Mouse (Mus musculus) lung, embryonic 16.5 days (tissue): ENCODE results near the gene Cyp2d34. TPM values are rescaled to one million over a fixed set of nuclear protein-coding genes. Genes with fewer than 3 reads are reported as not detected.

Experiments
- ATAC-seq: fragments of 200-750 bp; cut with Nextera tagmentation; 2 replicates; pipeline ENCODE4 v1.8.0; 2017; ENCODE audit warnings: low read depth, mild to moderate bottlenecking, moderate library complexity
- H3K27ac ChIP-seq: fragments of 300-500 bp; sonication (generic); 2 replicates; pipeline ENCODE4 v1.5.1; 2014; ENCODE audit warnings: mild to moderate bottlenecking, control low read depth, low read length
- H3K27me3 ChIP-seq: fragments of 300-500 bp; sonication (generic); 2 replicates; pipeline ENCODE4 v1.6.1; 2014; ENCODE audit warnings: low read depth, low read length, mixed read lengths; ENCODE audit not compliant: control insufficient read depth, insufficient read depth
- H3K36me3 ChIP-seq: fragments of 300-500 bp; sonication (generic); 2 replicates; pipeline ENCODE4 v1.6.1; 2014; ENCODE audit warnings: low read length; ENCODE audit not compliant: control insufficient read depth, insufficient read depth
- H3K4me1 ChIP-seq: fragments of 300-500 bp; sonication (generic); replicated peaks from 2 replicates; pipeline ENCODE4 v1.6.1; 2014; ENCODE audit warnings: low read length, mixed read lengths; ENCODE audit not compliant: control insufficient read depth, insufficient read depth
- H3K4me2 ChIP-seq: fragments of 300-500 bp; sonication (generic); 2 replicates; pipeline ENCODE4 v1.6.1; 2014; ENCODE audit warnings: low read depth, low read length, control low read depth
- H3K4me3 ChIP-seq: fragments of 300-500 bp; sonication (generic); 2 replicates; pipeline ENCODE4 v1.5.1; 2014; ENCODE audit warnings: mild to moderate bottlenecking, low read length, control low read depth
- H3K9ac ChIP-seq: fragments of 300-500 bp; sonication (generic); 2 replicates; pipeline ENCODE4 v1.6.1; 2014; ENCODE audit warnings: low read length, control low read depth
- H3K9me3 ChIP-seq: fragments of 300-500 bp; sonication (generic); 2 replicates; pipeline ENCODE4 v1.6.1; 2016; ENCODE audit warnings: low read length; ENCODE audit not compliant: control insufficient read depth
- WGBS: fragments of 180-500 bp; shearing (Covaris S2); extraction: QIAGEN DNeasy Blood & Tissue Kit; methylation state at CpG from one replicate; pipeline ENCODE4 v1.1.7; 2014; 5-methylcytosine and 5-hydroxymethylcytosine counted together
- polyA plus RNA-seq: library from polyadenylated mRNA; unstranded; fragments of >200 nt; fragmentation: Nextera tagmentation; extraction: Ambion mirVana; gene quantifications from 2 replicates; pipeline ENCODE4 v1.2.1, GENCODE M21; 2015

Gene Cyp2d34
- not detected in 2 replicates for polyA plus RNA-seq

DNA sequence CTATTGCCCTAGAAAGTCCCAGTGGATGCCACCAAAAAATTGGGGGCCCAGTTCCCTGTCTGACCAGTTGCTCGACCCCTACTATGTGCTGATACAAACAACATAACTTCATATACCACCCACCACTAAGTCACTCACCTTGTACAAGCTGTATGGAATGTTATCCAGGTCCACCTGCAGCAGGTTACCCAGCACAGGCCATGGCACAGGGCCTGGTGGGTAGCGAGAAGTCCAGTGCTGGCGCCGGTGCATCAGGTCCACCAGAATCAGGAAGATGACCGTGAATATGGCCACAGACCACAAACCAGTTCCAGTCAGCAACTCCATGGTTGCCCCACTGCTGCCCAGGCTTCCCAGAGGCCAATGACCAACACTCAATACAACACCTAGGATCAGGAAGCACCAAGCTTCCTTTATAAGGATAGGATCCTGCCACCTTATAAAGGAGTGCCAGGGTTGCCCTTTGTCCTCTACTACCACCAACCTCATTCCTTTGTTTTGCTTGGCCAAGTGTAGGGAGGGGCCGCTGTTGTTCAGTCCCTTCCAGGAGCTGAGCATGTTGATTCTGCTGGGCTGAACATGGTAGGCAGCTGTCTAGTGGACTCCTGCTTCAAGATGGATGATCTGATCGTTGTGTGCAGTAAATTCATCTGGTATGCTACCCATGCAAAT lies at the start of gene Cyp2d34:
TSS of gene Cyp2d34 (minus strand) at position 416 of the 672 bp plus-strand sequence.
- no peaks in the 10 kb centered on the region for H3K36me3 ChIP-seq
- no peak for ATAC-seq
- no peaks in the 10 kb centered on the region for H3K4me1 ChIP-seq
- WGBS, result 84% methylated on average over 7 of the region's 7 CpGs
- no peak within 1 kb of the TSS for H3K4me2 ChIP-seq
- H3K27ac ChIP-seq, result no peak within 1 kb of the TSS
- H3K9me3 ChIP-seq, result no peaks in the 10 kb centered on the region
- H3K9ac ChIP-seq, result no peak within 1 kb of the TSS
- no peak within 1 kb of the TSS for H3K4me3 ChIP-seq
- no peaks in the 10 kb centered on the region for H3K27me3 ChIP-seq

DNA sequence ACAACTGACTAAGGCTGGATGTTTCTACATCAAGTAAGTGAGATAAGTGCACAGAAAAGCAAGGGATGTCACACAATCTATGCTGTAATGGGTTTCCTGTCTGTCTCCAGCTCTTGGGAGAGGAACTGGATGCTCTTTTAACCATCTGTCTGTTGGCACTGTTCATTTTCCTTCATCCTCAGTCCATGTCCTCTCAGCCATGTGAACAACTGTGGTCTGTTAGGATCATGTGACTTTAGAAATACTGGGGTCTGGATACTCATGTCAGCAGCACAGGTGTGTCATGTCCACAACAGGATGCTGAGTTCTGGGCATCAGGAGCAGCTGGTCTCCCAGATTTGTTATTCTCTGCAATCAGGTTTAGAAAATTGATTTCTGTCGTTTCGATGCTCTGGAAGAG lies 35.6 kb upstream of the Cyp2d34 start:
- Histone ChIP-seq H3K4me2 (no peak overlapping the region), H3K9me3 (no peaks in the 10 kb centered on the region), H3K27me3 (no peaks in the 10 kb centered on the region), H3K4me3 (no peak overlapping the region), H3K9ac (no peak overlapping the region), H3K36me3 (no peaks in the 10 kb centered on the region), H3K27ac (no peak overlapping the region), H3K4me1 (no peaks in the 10 kb centered on the region)
- ATAC-seq, result no peak
- 44% methylated on average over 2 of the region's 2 CpGs for WGBS

DNA sequence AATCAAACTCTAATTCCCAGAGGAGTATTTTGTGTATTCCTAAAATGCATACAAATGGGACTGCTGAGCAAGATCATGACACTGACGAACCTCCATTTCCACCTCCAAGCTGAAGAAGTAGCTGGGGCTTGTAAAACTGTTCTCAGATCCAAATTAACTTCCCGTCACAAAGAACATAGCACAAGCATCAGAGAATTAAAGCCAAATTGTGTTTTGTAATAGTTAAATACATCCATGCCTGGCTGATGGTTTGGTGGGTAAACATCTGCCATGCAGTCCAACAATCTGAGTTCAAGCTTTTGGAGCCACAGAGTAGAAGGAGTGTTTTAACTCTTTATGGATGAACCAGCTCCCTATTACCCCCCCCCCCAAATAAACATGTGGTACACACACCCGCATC lies 23.6 kb upstream of the Cyp2d34 start:
- Histone ChIP-seq H3K27ac (no peak overlapping the region), H3K4me1 (no peaks in the 10 kb centered on the region), H3K36me3 (no peaks in the 10 kb centered on the region), H3K4me2 (no peak overlapping the region), H3K9ac (no peak overlapping the region), H3K9me3 (no peaks in the 10 kb centered on the region), H3K4me3 (no peak overlapping the region), H3K27me3 (no peaks in the 10 kb centered on the region)
- ATAC-seq, result no peak
- 75% methylated on average over 3 of the region's 3 CpGs for WGBS

DNA sequence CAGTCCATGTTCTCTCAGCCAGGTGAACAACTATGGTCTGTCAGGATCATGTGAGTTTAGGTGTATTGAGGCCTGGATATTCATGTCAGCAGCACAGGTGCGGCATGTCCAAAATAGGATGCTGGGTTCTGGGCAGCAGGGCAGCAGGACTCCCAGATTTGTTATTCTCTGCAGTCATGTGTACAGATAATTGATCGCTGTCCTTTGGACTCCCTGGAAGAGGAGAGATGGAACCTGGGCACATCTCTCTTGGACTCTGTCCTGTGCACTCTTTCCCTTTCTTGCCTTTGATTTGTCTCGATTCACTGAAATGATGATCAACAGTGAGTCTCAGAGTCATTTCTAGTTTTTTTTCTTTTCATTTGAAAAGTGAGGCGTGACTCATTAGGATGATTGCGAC lies 23.0 kb upstream of the Cyp2d34 start:
- no peak for ATAC-seq
- 87% methylated on average over 5 of the region's 5 CpGs for WGBS

GRCm38 (mm10) chr15:82642771-82643170 lies 22.0 kb upstream of the Cyp2d34 start:
- no peak overlapping the region for H3K27ac ChIP-seq
- H3K9ac ChIP-seq, result no peak overlapping the region
- no peaks in the 10 kb centered on the region for H3K27me3 ChIP-seq
- ATAC-seq, result no peak
- H3K4me1 ChIP-seq, result no peaks in the 10 kb centered on the region
- no peak overlapping the region for H3K4me3 ChIP-seq
- no peaks in the 10 kb centered on the region for H3K9me3 ChIP-seq
- no peaks in the 10 kb centered on the region for H3K36me3 ChIP-seq
- 72% methylated on average over 3 of the region's 3 CpGs for WGBS
- H3K4me2 ChIP-seq, result no peak overlapping the region

More for the DNA sequence above, 23.0 kb upstream of the Cyp2d34 start:
- Histone ChIP-seq H3K9me3 (no peaks in the 10 kb centered on the region), H3K4me1 (no peaks in the 10 kb centered on the region), H3K4me2 (no peak overlapping the region), H3K9ac (no peak overlapping the region), H3K27me3 (no peaks in the 10 kb centered on the region), H3K36me3 (no peaks in the 10 kb centered on the region), H3K27ac (no peak overlapping the region), H3K4me3 (no peak overlapping the region)

DNA sequence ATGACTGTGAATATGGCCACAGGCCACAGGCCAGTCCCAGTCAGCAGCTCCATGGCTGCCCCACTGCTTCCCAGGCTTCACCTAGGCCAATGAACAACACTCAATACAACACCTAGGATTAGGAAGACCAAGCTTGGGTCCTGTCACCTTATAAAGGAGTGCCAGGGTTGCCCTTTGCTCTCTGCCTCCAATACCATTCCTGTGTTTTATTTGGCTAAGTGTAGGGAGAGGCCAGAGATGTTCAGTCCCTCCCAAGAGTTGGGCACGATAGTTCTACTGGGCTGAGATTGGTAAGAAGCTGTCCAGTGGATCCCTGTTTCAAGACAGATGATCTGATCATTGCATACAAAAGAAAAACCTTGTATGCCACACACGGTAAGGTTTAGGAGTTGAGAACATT lies 21.2 kb upstream of the Cyp2d34 start:
- H3K4me1 ChIP-seq, result no peaks in the 10 kb centered on the region
- H3K9ac ChIP-seq, result no peak overlapping the region
- 79% methylated on average over 2 of the region's 2 CpGs for WGBS
- no peaks in the 10 kb centered on the region for H3K36me3 ChIP-seq
- H3K9me3 ChIP-seq, result no peaks in the 10 kb centered on the region
- no peak overlapping the region for H3K27ac ChIP-seq
- H3K4me3 ChIP-seq, result no peak overlapping the region
- no peaks in the 10 kb centered on the region for H3K27me3 ChIP-seq
- no peak overlapping the region for H3K4me2 ChIP-seq
- ATAC-seq, result no peak

DNA sequence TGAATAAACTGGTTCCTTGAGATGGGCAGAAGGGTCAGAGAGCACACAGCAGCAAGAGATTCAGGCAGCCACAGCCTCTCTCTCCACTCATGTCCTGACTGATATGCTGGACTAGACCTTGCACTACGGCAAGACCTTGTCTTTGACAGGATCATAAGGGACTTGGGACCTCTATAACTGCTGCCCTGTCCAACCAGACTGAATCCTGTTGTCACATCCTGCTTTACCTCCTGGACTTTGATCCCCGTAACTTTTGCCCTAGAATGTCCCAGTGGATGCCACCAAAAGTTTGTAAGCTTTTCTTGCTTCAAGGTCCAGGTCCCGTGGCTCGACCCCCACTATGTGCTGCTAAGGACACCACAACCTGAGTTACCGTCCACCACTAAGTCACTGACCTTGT lies 20.6 kb upstream of the Cyp2d34 start:
- Histone ChIP-seq H3K4me2 (no peak overlapping the region), H3K9me3 (no peaks in the 10 kb centered on the region), H3K4me3 (no peak overlapping the region), H3K27me3 (no peaks in the 10 kb centered on the region), H3K36me3 (no peaks in the 10 kb centered on the region), H3K27ac (no peak overlapping the region), H3K4me1 (no peaks in the 10 kb centered on the region), H3K9ac (no peak overlapping the region)
- WGBS, result 79% methylated on average over 5 of the region's 5 CpGs
- ATAC-seq, result no peak

DNA sequence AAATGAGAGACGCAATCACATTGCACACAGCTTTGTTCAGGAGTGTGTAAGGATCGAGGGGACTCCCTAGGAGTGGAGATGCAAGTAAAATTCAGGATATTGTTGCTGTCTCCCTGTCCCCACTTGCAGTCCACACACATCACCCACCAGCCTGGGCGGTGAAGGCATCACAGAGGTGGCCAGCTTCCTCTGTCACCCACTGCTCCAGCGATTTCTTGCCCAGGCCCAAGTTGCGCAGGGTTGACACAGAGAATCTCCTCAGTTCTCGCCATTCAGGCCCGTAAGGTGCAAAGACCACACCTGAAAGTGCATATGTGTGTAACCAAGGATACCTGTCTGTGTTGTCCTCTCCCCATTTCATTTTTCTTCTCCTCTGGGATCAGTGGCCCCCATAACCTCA lies 19.5 kb upstream of the Cyp2d34 start:
- no peak overlapping the region for H3K4me3 ChIP-seq
- no peak overlapping the region for H3K9ac ChIP-seq
- H3K9me3 ChIP-seq, result no peaks in the 10 kb centered on the region
- no peak overlapping the region for H3K27ac ChIP-seq
- WGBS, result 90% methylated on average over 7 of the region's 7 CpGs
- H3K4me1 ChIP-seq, result no peaks in the 10 kb centered on the region
- no peaks in the 10 kb centered on the region for H3K36me3 ChIP-seq
- H3K4me2 ChIP-seq, result no peak overlapping the region
- H3K27me3 ChIP-seq, result no peaks in the 10 kb centered on the region
- no peak for ATAC-seq

DNA sequence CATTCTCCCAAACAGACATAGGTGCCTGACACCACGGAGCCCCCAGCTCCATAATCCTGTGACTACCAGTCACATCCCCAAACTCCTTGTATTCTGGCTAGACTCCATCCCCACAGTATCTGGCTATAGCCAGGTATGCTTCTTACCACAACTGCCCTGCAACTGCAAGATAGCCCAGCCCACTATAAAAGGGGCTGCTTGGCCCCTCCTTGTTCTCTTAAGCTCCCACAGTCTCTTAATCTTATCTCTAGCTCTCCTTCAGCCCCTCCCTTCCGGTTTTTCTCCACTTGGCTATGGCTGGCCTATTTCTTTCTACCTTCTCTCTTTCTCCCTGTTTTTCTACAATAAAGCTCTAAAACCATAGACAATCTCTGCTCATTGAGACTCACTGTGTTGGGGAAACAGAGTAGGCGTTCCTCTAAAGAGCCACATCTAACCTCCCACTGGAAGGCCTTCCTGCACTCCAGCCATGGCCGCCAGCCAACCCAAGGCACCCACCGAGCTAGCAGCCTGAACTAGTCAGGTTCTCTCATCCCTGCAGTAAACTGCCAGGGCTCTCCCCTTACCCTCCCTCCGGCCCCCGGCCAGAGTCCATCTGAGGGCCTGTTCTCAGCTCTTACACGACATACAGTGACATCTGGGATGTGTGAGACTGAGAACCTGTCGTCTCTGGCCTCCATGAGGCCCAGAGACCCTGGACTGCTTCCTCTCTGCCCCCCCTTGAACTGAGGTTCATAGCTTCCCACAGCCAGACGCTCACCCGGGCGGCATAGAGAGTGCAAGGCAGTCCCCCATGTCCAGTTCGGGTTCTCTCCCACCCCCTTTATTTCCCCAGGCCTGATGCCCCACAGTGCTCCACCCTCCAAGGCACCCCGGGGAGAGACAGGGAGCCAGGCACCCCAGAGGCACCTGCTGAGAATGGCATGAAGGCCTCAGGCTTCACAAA lies 16.7 kb upstream of the Cyp2d34 start:
- Histone ChIP-seq H3K4me2 (no peak overlapping the region), H3K9me3 (no peaks in the 10 kb centered on the region), H3K4me3 (no peak overlapping the region), H3K4me1 (no peaks in the 10 kb centered on the region), H3K36me3 (no peaks in the 10 kb centered on the region), H3K9ac (no peak overlapping the region), H3K27me3 (no peaks in the 10 kb centered on the region), H3K27ac (no peak overlapping the region)
- WGBS, result 72% methylated on average over 14 of the region's 14 CpGs
- ATAC-seq, result no peak
